Mouse (Mus musculus) forebrain, embryonic 11.5 days (tissue): Measurements from ENCODE around the gene 9130019O22Rik. TPM values are rescaled to one million over a fixed set of nuclear protein-coding genes. Genes with fewer than 3 reads are reported as not detected.

Experiments used
- ATAC-seq: fragments of 200-750 bp; cut with Nextera tagmentation; replicated peaks from 2 replicates; pipeline ENCODE4 v1.8.0; 2017; ENCODE audit warnings: moderate TSS enrichment; ENCODE audit not compliant: low FRiP score
- DNase-seq: peaks from one replicate; pipeline ENCODE4 v3.0.0-alpha.2; 2017; ENCODE audit warnings: low spot score
- H3K27ac ChIP-seq: fragments of 300-500 bp; sonication (generic); 2 replicates; pipeline ENCODE4 v1.5.1; 2014; ENCODE audit warnings: low read depth, low read length
- H3K27me3 ChIP-seq: fragments of 300-500 bp; sonication (generic); 2 replicates; pipeline ENCODE4 v1.6.1; 2014; ENCODE audit warnings: mild to moderate bottlenecking, low read length, mixed read lengths; ENCODE audit not compliant: control insufficient read depth, insufficient read depth
- H3K36me3 ChIP-seq: fragments of 300-500 bp; sonication (generic); 2 replicates; pipeline ENCODE4 v1.6.1; 2014; ENCODE audit warnings: mild to moderate bottlenecking, low read length, moderate library complexity, mixed read lengths; ENCODE audit not compliant: control insufficient read depth, insufficient read depth
- H3K4me1 ChIP-seq: fragments of 300-500 bp; sonication (generic); replicated peaks from 2 replicates; pipeline ENCODE4 v1.6.1; 2014; ENCODE audit warnings: low read length, mixed read lengths; ENCODE audit not compliant: control insufficient read depth, insufficient read depth
- H3K4me2 ChIP-seq: fragments of 300-500 bp; sonication (generic); 2 replicates; pipeline ENCODE4 v1.6.1; 2014; ENCODE audit warnings: low read depth, mild to moderate bottlenecking, low read length, moderate library complexity, mixed read lengths; ENCODE audit not compliant: severe bottlenecking
- H3K4me3 ChIP-seq: fragments of 300-500 bp; sonication (generic); 2 replicates; pipeline ENCODE4 v1.5.1; 2014; ENCODE audit warnings: low read depth, low read length
- H3K9ac ChIP-seq: fragments of 300-500 bp; sonication (generic); 2 replicates; pipeline ENCODE4 v1.6.1; 2014; ENCODE audit warnings: low read length
- H3K9me3 ChIP-seq: fragments of 300-500 bp; sonication (generic); 2 replicates; pipeline ENCODE4 v1.6.1; 2016; ENCODE audit warnings: low read length, mixed read lengths; ENCODE audit not compliant: control insufficient read depth
- WGBS: fragments of 180-500 bp; shearing (Covaris S2); extraction: QIAGEN DNeasy Blood & Tissue Kit; methylation state at CpG from one replicate; pipeline ENCODE4 v1.1.7; 2014; 5-methylcytosine and 5-hydroxymethylcytosine counted together
- polyA plus RNA-seq: library from polyadenylated mRNA; unstranded; fragments of >200 nt; fragmentation: Nextera tagmentation; extraction: Ambion mirVana; gene quantifications from 2 replicates; pipeline ENCODE4 v1.2.1, GENCODE M21; 2014

Gene 9130019O22Rik
- polyA plus RNA-seq: 5.0 and 5.3 TPM in 2 replicates

DNA sequence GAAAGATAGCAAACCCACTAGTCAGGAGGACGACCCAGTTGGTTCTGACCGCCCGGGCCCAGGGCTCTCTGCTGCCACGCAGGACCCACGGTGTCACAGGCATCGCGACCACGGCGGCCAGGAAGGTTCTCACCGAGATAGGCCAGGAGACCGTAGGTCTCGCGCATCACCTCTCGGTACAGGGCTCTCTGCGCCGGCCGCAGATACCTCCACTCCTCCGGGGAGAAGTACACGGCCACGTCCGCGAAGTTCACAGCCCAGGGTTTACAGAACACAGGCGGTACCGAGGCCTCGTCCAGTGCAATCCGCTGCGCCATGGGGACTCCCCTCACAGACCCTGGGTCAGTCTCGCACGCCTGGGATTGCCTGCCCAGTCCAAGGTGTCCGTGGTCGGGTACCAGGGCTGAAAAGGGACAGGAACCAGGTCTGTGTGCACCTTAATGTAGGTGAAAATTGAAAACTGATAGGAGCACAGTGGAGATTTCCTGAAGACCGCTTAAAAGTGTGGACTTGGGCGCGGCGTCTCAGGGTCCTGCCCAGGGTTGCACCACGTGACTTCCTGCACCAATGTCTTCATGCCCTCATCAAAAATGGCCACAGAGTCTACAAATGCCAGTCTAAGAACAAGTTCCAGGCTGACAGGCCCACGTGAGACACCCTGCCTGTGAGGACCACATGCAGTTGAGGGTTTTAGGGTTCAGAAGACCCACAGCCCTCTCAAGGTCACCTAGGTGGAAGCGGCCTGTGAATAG lies at the start of gene 9130019O22Rik:
9130019O22Rik (minus strand) TSS at position 526 of the 752 bp plus-strand sequence.
- WGBS: 20% methylated on average over 38 of the region's 38 CpGs
- ATAC-seq (peak; percentile 86), DNase-seq (peak; percentile 82)
- Histone ChIP-seq H3K9me3 (no peaks in the 10 kb centered on the region), H3K4me1 (no peaks in the 10 kb centered on the region), H3K4me3 (peak within 1 kb of the TSS; percentile 48), H3K27me3 (no peaks in the 10 kb centered on the region), H3K4me2 (peak within 1 kb of the TSS; percentile 65), H3K36me3 (peaks cover 2% of the 10 kb centered on the region; the same call in 1 of the 2 replicates), H3K9ac (peak within 1 kb of the TSS; percentile 62), H3K27ac (no peak within 1 kb of the TSS)

DNA sequence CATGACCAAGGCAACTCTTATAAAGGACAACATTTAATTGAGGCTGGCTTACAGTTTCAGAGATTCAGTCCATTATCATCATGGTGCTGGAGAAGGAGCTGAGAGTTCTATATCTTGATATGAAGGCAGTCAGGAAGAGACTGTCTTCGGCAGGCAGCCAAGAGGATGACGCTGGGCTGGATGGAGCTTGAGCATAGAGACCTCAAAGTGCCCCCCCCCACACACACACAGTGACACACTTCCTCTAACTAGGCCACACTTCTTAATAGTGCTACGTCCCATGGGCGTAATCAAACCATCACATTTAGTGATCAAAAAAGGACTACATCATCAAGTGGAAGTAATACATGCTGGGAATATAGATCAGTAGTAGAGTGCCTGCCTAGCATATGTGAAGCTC lies 48.2 kb upstream of the 9130019O22Rik start:
- no peaks in the 10 kb centered on the region; the same call in 1 of the 2 replicates for H3K9me3 ChIP-seq
- no peaks in the 10 kb centered on the region; the same call in 1 of the 2 replicates for H3K36me3 ChIP-seq
- no peak overlapping the region for H3K9ac ChIP-seq
- WGBS: 91% methylated on average over 4 of the region's 4 CpGs
- no peak for DNase-seq
- no peak overlapping the region for H3K4me3 ChIP-seq
- H3K27me3 ChIP-seq: no peaks in the 10 kb centered on the region
- H3K4me2 ChIP-seq: no peak overlapping the region
- ATAC-seq: no peak
- H3K27ac ChIP-seq: no peak overlapping the region
- no peaks in the 10 kb centered on the region for H3K4me1 ChIP-seq

GRCm38 (mm10) chr7:127426354-127426753 lies 39.4 kb upstream of the 9130019O22Rik start:
- 75% methylated on average over 3 of the region's 3 CpGs for WGBS
- no peak overlapping the region for H3K9ac ChIP-seq
- DNase-seq (no peak), ATAC-seq (no peak)
- peaks cover 7% of the 10 kb centered on the region for H3K27me3 ChIP-seq
- H3K27ac ChIP-seq: no peak overlapping the region
- no peaks in the 10 kb centered on the region for H3K9me3 ChIP-seq
- no peaks in the 10 kb centered on the region for H3K36me3 ChIP-seq
- no peak overlapping the region for H3K4me2 ChIP-seq
- no peak overlapping the region for H3K4me3 ChIP-seq
- H3K4me1 ChIP-seq: 0 out of 2 replicates have a peak, but pooled peaks cover 3% of the 10 kb centered on the region

- WGBS: 85% methylated on average over 2 of the region's 2 CpGs
- no peak overlapping the region for H3K4me2 ChIP-seq
- peaks cover 7% of the 10 kb centered on the region for H3K27me3 ChIP-seq
- 0 out of 2 replicates have a peak, but pooled peaks cover 5% of the 10 kb centered on the region for H3K4me1 ChIP-seq
- no peak overlapping the region for H3K9ac ChIP-seq
- no peaks in the 10 kb centered on the region for H3K9me3 ChIP-seq
- ATAC-seq (no peak), DNase-seq (no peak)
- H3K27ac ChIP-seq: no peak overlapping the region
- no peaks in the 10 kb centered on the region for H3K36me3 ChIP-seq
- H3K4me3 ChIP-seq: no peak overlapping the region
Observed at GRCm38 (mm10) chr7:127425911-127426310, 38.9 kb upstream of the 9130019O22Rik start.

DNA sequence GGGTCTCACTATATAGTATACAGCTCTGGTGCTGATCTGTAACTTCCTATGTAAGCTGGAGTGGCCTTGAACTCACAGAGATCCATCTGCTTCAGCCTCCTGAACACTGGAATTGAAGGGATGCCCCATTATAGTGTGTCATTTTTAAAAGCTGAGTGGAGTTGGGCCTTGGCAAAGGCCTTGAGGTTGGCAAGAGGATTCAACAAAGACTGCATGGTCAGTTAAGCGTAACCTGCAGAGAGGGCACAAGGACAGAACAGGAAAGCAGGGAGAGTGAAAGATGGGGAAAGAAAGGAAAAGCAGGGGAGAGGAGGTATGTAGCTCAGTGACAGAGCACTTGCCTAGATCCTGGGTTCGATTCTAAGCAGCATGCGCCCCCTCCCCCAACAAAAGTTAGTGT lies 38.3 kb upstream of the 9130019O22Rik start:
- Histone ChIP-seq H3K4me1 (0 out of 2 replicates have a peak, but pooled peaks cover 5% of the 10 kb centered on the region), H3K27me3 (peaks cover 7% of the 10 kb centered on the region), H3K4me2 (no peak overlapping the region), H3K9me3 (no peaks in the 10 kb centered on the region), H3K27ac (no peak overlapping the region), H3K9ac (no peak overlapping the region), H3K4me3 (no peak overlapping the region), H3K36me3 (no peaks in the 10 kb centered on the region)
- WGBS: 85% methylated on average over 3 of the region's 3 CpGs
- ATAC-seq (no peak), DNase-seq (no peak)

GRCm38 (mm10) chr7:127422247-127422646 lies 35.3 kb upstream of the 9130019O22Rik start:
- ATAC-seq: peak; percentile 37; the same call in 1 of the 2 replicates
- under 1% methylated on average over 15 of the region's 15 CpGs for WGBS

GRCm38 (mm10) chr7:127421388-127422191 lies 34.6 kb upstream of the 9130019O22Rik start, which contains the start of gene Zfp688:
Zfp688 (minus strand) TSS chr7:127422068.
- H3K4me3 ChIP-seq: peak within 1 kb of the TSS; percentile 83
- DNase-seq (peak; percentile 95), ATAC-seq (peak; percentile 94)
- peak within 1 kb of the TSS; percentile 96 for H3K4me2 ChIP-seq
- H3K36me3 ChIP-seq: no peaks in the 10 kb centered on the region; the same call in 1 of the 2 replicates
- 0 out of 2 replicates have a peak, but pooled peaks cover 5% of the 10 kb centered on the region for H3K4me1 ChIP-seq
- H3K9me3 ChIP-seq: no peaks in the 10 kb centered on the region
- whole genome bisulfite sequencing: 2% methylated on average over 48 of the region's 48 CpGs
- H3K27ac ChIP-seq: no peak within 1 kb of the TSS
- H3K27me3 ChIP-seq: peaks cover 7% of the 10 kb centered on the region
- H3K9ac ChIP-seq: peak within 1 kb of the TSS; percentile 89

More at GRCm38 (mm10) chr7:127422247-127422646, 35.3 kb upstream of the 9130019O22Rik start:
- peak overlapping the region; percentile 83 for H3K4me3 ChIP-seq
- no peaks in the 10 kb centered on the region; the same call in 1 of the 2 replicates for H3K36me3 ChIP-seq
- H3K27me3 ChIP-seq: peaks cover 7% of the 10 kb centered on the region
- peak overlapping the region; percentile 32; the same call in 1 of the 2 replicates for H3K9ac ChIP-seq
- H3K4me2 ChIP-seq: peak overlapping the region; percentile 96
- no peak overlapping the region for H3K27ac ChIP-seq
- DNase-seq: peak; percentile 52
- no peaks in the 10 kb centered on the region for H3K9me3 ChIP-seq
- 0 out of 2 replicates have a peak, but pooled peaks cover 5% of the 10 kb centered on the region for H3K4me1 ChIP-seq

DNA sequence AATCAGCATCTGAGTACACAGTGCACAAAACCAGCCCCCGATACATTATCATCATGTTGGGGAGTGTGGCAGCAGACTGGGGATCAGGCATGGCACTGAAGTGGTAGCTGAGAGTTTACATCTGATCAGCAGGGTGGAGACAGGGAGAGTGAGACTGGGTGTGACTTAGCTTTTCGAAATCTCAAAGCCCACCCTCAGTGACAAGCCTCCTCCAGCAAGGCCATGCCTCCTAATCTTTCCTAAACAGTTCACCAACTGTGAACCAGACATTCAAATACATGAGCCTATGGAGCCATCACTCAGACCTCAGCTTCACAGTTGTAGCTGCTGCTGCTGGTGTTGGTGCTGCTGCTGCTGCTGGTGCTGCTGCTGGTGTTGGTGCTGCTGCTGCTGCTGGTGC lies 24.5 kb upstream of the 9130019O22Rik start:
- ATAC-seq: no peak
- no peak overlapping the region for H3K9ac ChIP-seq
- H3K4me1 ChIP-seq: no peaks in the 10 kb centered on the region
- H3K9me3 ChIP-seq: no peaks in the 10 kb centered on the region
- 80% methylated on average over 2 of the region's 2 CpGs for WGBS
- no peak overlapping the region for H3K27ac ChIP-seq
- no peaks in the 10 kb centered on the region for H3K27me3 ChIP-seq
- H3K36me3 ChIP-seq: no peaks in the 10 kb centered on the region
- H3K4me3 ChIP-seq: no peak overlapping the region
- H3K4me2 ChIP-seq: no peak overlapping the region
- DNase-seq: no peak
